Mouse (Mus musculus) intestine, postnatal 0 days (tissue): ENCODE data around the gene Fam222a. TPM values are rescaled to one million over a fixed set of nuclear protein-coding genes. Genes with fewer than 3 reads are reported as not detected.

Source experiments
- ATAC-seq: fragments of 200-750 bp; cut with Nextera tagmentation; 2 replicates; pipeline ENCODE4 v1.8.0; 2017; ENCODE audit warnings: mild to moderate bottlenecking, moderate TSS enrichment, moderate library complexity
- H3K27ac ChIP-seq: fragments of 300-500 bp; sonication (generic); 2 replicates; pipeline ENCODE4 v1.5.1; 2014; ENCODE audit warnings: mild to moderate bottlenecking, low read depth, low read length, moderate library complexity
- H3K27me3 ChIP-seq: fragments of 300-500 bp; sonication (generic); replicated peaks from 2 replicates; pipeline ENCODE4 v1.6.1; 2014; ENCODE audit warnings: low read length, mixed read lengths; ENCODE audit not compliant: control insufficient read depth, insufficient read depth
- H3K36me3 ChIP-seq: fragments of 300-500 bp; sonication (generic); 2 replicates; pipeline ENCODE4 v1.6.1; 2014; ENCODE audit warnings: mild to moderate bottlenecking, moderate library complexity; ENCODE audit not compliant: control insufficient read depth, insufficient read depth
- H3K4me1 ChIP-seq: fragments of 300-500 bp; sonication (generic); replicated peaks from 2 replicates; pipeline ENCODE4 v1.6.1; 2014; ENCODE audit warnings: antibody characterized with exemption, low read length, mixed read lengths; ENCODE audit not compliant: control insufficient read depth, insufficient read depth
- H3K4me2 ChIP-seq: fragments of 300-500 bp; sonication (generic); replicated peaks from 2 replicates; pipeline ENCODE4 v1.6.1; 2014; ENCODE audit warnings: low read depth, mild to moderate bottlenecking, moderate library complexity
- H3K4me3 ChIP-seq: fragments of 300-500 bp; sonication (generic); 2 replicates; pipeline ENCODE4 v1.5.1; 2014; ENCODE audit warnings: low read depth, low read length
- H3K9ac ChIP-seq: fragments of 300-500 bp; sonication (generic); 2 replicates; pipeline ENCODE4 v1.6.1; 2014; ENCODE audit warnings: mild to moderate bottlenecking, low read depth, low read length
- H3K9me3 ChIP-seq: fragments of 300-500 bp; sonication (generic); 2 replicates; pipeline ENCODE4 v1.6.1; 2016; ENCODE audit warnings: mixed run types; ENCODE audit not compliant: control insufficient read depth
- CTCF ChIP-seq: sonication (generic); IDR thresholded peaks from 2 replicates; pipeline ENCODE4 v1.5.1; 2016; ENCODE audit warnings: low read depth, mild to moderate bottlenecking, control low read depth, antibody characterized with exemption, moderate library complexity
- WGBS: fragments of 180-500 bp; shearing (Covaris S2); extraction: QIAGEN DNeasy Blood & Tissue Kit; methylation state at CpG from one replicate; pipeline ENCODE4 v1.1.7; 2014; 5-methylcytosine and 5-hydroxymethylcytosine counted together
- polyA plus RNA-seq: library from polyadenylated mRNA; unstranded; fragments of >200 nt; fragmentation: Nextera tagmentation; extraction: Ambion mirVana; gene quantifications from 2 replicates; pipeline ENCODE4 v1.2.1, GENCODE M21; 2015

The Fam222a gene
- polyA plus RNA-seq, 1 experiment from 2014 or later: 2.3 TPM

GRCm38 (mm10) chr5:114548976-114549375, 18.8 kb upstream of the Fam222a start:
- no peaks in the 10 kb centered on the region for H3K9me3 ChIP-seq
- no peak for TF ChIP-seq CTCF
- no peak overlapping the region for H3K9ac ChIP-seq
- H3K36me3 ChIP-seq: no peaks in the 10 kb centered on the region
- H3K4me1 ChIP-seq: 0 out of 2 replicates have a peak, but pooled peaks cover 6% of the 10 kb centered on the region
- no peak for ATAC-seq
- H3K4me2 ChIP-seq: no peak overlapping the region
- no peaks in the 10 kb centered on the region for H3K27me3 ChIP-seq
- no peak overlapping the region for H3K4me3 ChIP-seq
- 95% methylated on average over 10 of the region's 10 CpGs for WGBS
- no peak overlapping the region for H3K27ac ChIP-seq

- H3K9ac ChIP-seq: no peak overlapping the region
- WGBS: 66% methylated on average over 3 of the region's 3 CpGs
- ATAC-seq: no peak
Measured at GRCm38 (mm10) chr5:114549770-114550169, 18.0 kb upstream of the Fam222a start.

GRCm38 (mm10) chr5:114550431-114550830, 17.4 kb upstream of the Fam222a start:
- Histone ChIP-seq H3K9me3 (no peaks in the 10 kb centered on the region), H3K4me3 (no peak overlapping the region), H3K4me2 (no peak overlapping the region), H3K9ac (no peak overlapping the region), H3K4me1 (0 out of 2 replicates have a peak, but pooled peaks cover 4% of the 10 kb centered on the region), H3K27ac (no peak overlapping the region), H3K36me3 (no peaks in the 10 kb centered on the region), H3K27me3 (no peaks in the 10 kb centered on the region)
- peak; percentile 37; the same call in 1 of the 2 replicates for ATAC-seq
- TF ChIP-seq CTCF: no peak
- 36% methylated on average over 7 of the region's 7 CpGs for WGBS

More at GRCm38 (mm10) chr5:114549770-114550169, 18.0 kb upstream of the Fam222a start:
- no peaks in the 10 kb centered on the region for H3K27me3 ChIP-seq
- no peak for TF ChIP-seq CTCF
- no peak overlapping the region for H3K4me2 ChIP-seq
- H3K36me3 ChIP-seq: no peaks in the 10 kb centered on the region
- H3K4me3 ChIP-seq: no peak overlapping the region
- H3K4me1 ChIP-seq: 0 out of 2 replicates have a peak, but pooled peaks cover 6% of the 10 kb centered on the region
- H3K9me3 ChIP-seq: no peaks in the 10 kb centered on the region
- no peak overlapping the region for H3K27ac ChIP-seq

- H3K36me3 ChIP-seq: no peaks in the 10 kb centered on the region
- no peak overlapping the region for H3K4me2 ChIP-seq
- 0 out of 2 replicates have a peak, but pooled peaks cover 4% of the 10 kb centered on the region for H3K4me1 ChIP-seq
- no peak for TF ChIP-seq CTCF
- ATAC-seq: peak; percentile 71
- no peaks in the 10 kb centered on the region for H3K27me3 ChIP-seq
- no peak overlapping the region for H3K4me3 ChIP-seq
- H3K27ac ChIP-seq: no peak overlapping the region
- WGBS: 10% methylated on average over 6 of the region's 6 CpGs
- no peaks in the 10 kb centered on the region for H3K9me3 ChIP-seq
- no peak overlapping the region for H3K9ac ChIP-seq
Measured at GRCm38 (mm10) chr5:114550886-114551492, 16.8 kb upstream of the Fam222a start.

GRCm38 (mm10) chr5:114552507-114553208, 15.2 kb upstream of the Fam222a start:
- H3K4me2 ChIP-seq: no peak overlapping the region
- H3K4me3 ChIP-seq: no peak overlapping the region
- no peak for TF ChIP-seq CTCF
- H3K27ac ChIP-seq: no peak overlapping the region
- 48% methylated on average over 13 of the region's 13 CpGs for WGBS
- 0 out of 2 replicates have a peak, but pooled peaks cover 4% of the 10 kb centered on the region for H3K4me1 ChIP-seq
- no peaks in the 10 kb centered on the region for H3K9me3 ChIP-seq
- no peaks in the 10 kb centered on the region for H3K36me3 ChIP-seq
- no peak for ATAC-seq
- no peak overlapping the region for H3K9ac ChIP-seq
- H3K27me3 ChIP-seq: no peaks in the 10 kb centered on the region

- no peak overlapping the region for H3K9ac ChIP-seq
- no peak overlapping the region for H3K4me2 ChIP-seq
- no peak overlapping the region for H3K4me3 ChIP-seq
- no peak for TF ChIP-seq CTCF
- H3K27me3 ChIP-seq: no peaks in the 10 kb centered on the region
- no peak overlapping the region for H3K27ac ChIP-seq
- H3K36me3 ChIP-seq: no peaks in the 10 kb centered on the region
- H3K4me1 ChIP-seq: peaks cover 6% of the 10 kb centered on the region; the same call in 1 of the 2 replicates
- 64% methylated on average over 8 of the region's 8 CpGs for WGBS
- H3K9me3 ChIP-seq: no peaks in the 10 kb centered on the region
- no peak for ATAC-seq
Measured at GRCm38 (mm10) chr5:114553706-114554105, 14.1 kb upstream of the Fam222a start.
